Mouse (Mus musculus): ENCODE data around the gene Pon2.
A peak's percentile ranks its signal among the peaks of the same experiment; 100 is the strongest.
"Not testable (repeated sequence)": the region's sequence is repeated elsewhere in the genome, so short reads cannot be mapped to it uniquely, and the experiment has no call there.

Gene Pon2

DNA sequence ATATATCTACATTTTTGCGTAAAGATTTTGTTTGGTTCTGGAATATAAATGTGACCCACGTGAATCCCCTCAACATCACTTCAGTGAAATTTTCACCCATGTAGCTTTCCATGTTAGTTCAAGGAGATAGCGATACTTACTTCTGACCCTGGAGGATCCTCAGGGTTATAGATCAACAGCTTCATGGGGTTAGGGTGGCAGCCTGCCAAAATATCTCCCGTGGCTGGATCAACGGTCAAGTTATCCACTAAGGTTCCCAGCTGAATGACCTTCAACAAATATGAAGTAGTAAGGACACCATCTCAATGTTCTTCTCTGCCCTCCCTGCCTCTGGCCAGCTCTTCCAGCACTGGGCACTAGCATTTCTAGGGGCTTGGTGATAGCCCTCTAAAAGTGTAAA lies 68.0 kb downstream of the Pon2 start:
- no peak for DNase-seq (ENCODE audit: low read depth, low spot score)

- not testable (repeated sequence) for DNase-seq (ENCODE audit: low read depth, low spot score)
Observed at GRCm38 (mm10) chr6:5223551-5223950, 74.7 kb downstream of the Pon2 start.

GRCm38 (mm10) chr6:5222080-5222479 lies 76.2 kb downstream of the Pon2 start:
- no peak for DNase-seq (ENCODE audit: low read depth, low spot score)

- peak; percentile 47 for DNase-seq (ENCODE audit: low read depth, low spot score)
Observed at GRCm38 (mm10) chr6:5218190-5218589, 80.1 kb downstream of the Pon2 start.
